Mouse (Mus musculus): ENCODE measurements around the gene Ms4a6d. TPM values are rescaled to one million over a fixed set of nuclear protein-coding genes. Genes with fewer than 3 reads are reported as not detected.
A peak's percentile ranks its signal among the peaks of the same experiment; 100 is the strongest.

Gene Ms4a6d
- polyA plus RNA-seq, 1 experiment from 2014 or later = 4.5 TPM

DNA sequence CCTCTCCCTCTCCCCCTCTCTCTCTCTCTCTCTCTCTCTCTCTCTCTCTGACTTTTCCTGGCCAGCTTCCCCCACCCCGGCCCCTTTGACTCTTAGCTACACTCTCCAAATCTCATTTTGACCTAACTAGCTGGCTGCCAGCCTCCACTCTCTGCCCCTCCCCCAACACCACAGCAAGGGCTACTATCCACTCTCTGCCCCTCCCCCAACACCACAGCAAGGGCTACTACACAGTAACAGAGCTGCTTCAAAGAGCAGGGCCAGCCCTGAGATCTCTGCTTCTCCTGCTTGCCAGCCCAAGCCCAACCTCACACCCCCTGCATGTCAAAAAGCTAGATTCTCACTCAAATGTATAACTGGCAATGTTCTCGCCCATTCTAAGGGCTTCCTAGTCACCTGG lies 67.3 kb downstream of the Ms4a6d start:
- 27% methylated on average over 2 of the region's 2 CpGs for WGBS
- H3K27me3 ChIP-seq (ENCODE audit: control insufficient read depth, insufficient read depth, low read length) = no peaks in the 10 kb centered on the region
- no peak overlapping the region for H3K27ac ChIP-seq (ENCODE audit: low read depth, low read length)
- H3K4me2 ChIP-seq = no peak overlapping the region
- H3K4me3 ChIP-seq (ENCODE audit: low read depth, low read length) = no peak overlapping the region
- H3K36me3 ChIP-seq (ENCODE audit: control insufficient read depth, insufficient read depth, low read length) = no peaks in the 10 kb centered on the region
- no peaks in the 10 kb centered on the region for H3K4me1 ChIP-seq (ENCODE audit: control insufficient read depth, insufficient read depth, low read length)
- ATAC-seq (ENCODE audit: low FRiP score) (peak; percentile 80), DNase-seq (ENCODE audit: low spot score, missing footprints) (peak; percentile 83)
- H3K9ac ChIP-seq (ENCODE audit: low read length) = no peak overlapping the region
- no peaks in the 10 kb centered on the region for H3K9me3 ChIP-seq (ENCODE audit: control insufficient read depth, low read length)

Other genes with a start within 250 kb of the Ms4a6d start
- 1.9 and 2.0 TPM in 2 replicates for gene Ms4a4a, start 229.3 kb downstream of the Ms4a6d start, polyA plus RNA-seq (2014; fragmentation: Nextera tagmentation; extraction: Ambion mirVana)
- 0.30 TPM in 1 of 2 replicates, not detected in the other for gene Ms4a4c, start 200.1 kb downstream of the Ms4a6d start, polyA plus RNA-seq (2014; fragmentation: Nextera tagmentation; extraction: Ambion mirVana)
- gene Ms4a4b, start 161.3 kb downstream of the Ms4a6d start, polyA plus RNA-seq (2014; fragmentation: Nextera tagmentation; extraction: Ambion mirVana) = not detected in 2 replicates
- 2.9 and 3.9 TPM in 2 replicates for gene Ms4a6c, start 135.5 kb downstream of the Ms4a6d start, polyA plus RNA-seq (2014; fragmentation: Nextera tagmentation; extraction: Ambion mirVana)
- gene Gm8369, start 118.9 kb downstream of the Ms4a6d start, polyA plus RNA-seq (2014; fragmentation: Nextera tagmentation; extraction: Ambion mirVana) = not detected in 2 replicates
- 3.9 and 6.4 TPM in 2 replicates for gene Ms4a6b, start 88.3 kb downstream of the Ms4a6d start, polyA plus RNA-seq (2014; fragmentation: Nextera tagmentation; extraction: Ambion mirVana)
- gene Ms4a4d, start 68.0 kb downstream of the Ms4a6d start, polyA plus RNA-seq (2014; fragmentation: Nextera tagmentation; extraction: Ambion mirVana) = 0.21 and 0.40 TPM in 2 replicates
- not detected in 2 replicates for gene Ms4a2, start 18.9 kb upstream of the Ms4a6d start, polyA plus RNA-seq (2014; fragmentation: Nextera tagmentation; extraction: Ambion mirVana)
- gene Ms4a3, start 36.0 kb upstream of the Ms4a6d start, polyA plus RNA-seq (2014; fragmentation: Nextera tagmentation; extraction: Ambion mirVana) = 0.14 TPM in 1 of 2 replicates, not detected in the other
- not detected in 2 replicates for gene Oosp2, start 55.7 kb upstream of the Ms4a6d start, polyA plus RNA-seq (2014; fragmentation: Nextera tagmentation; extraction: Ambion mirVana)
- not detected in 2 replicates for gene Oosp1, start 86.3 kb upstream of the Ms4a6d start, polyA plus RNA-seq (2014; fragmentation: Nextera tagmentation; extraction: Ambion mirVana)
- gene Oosp3, start 92.2 kb upstream of the Ms4a6d start, polyA plus RNA-seq (2014; fragmentation: Nextera tagmentation; extraction: Ambion mirVana) = not detected in 2 replicates
- gene Gif, start 142.7 kb upstream of the Ms4a6d start, polyA plus RNA-seq (2014; fragmentation: Nextera tagmentation; extraction: Ambion mirVana) = not detected in 2 replicates
- 57.2 and 60.8 TPM in 2 replicates for gene Mrpl16, start 165.5 kb upstream of the Ms4a6d start, polyA plus RNA-seq (2014; fragmentation: Nextera tagmentation; extraction: Ambion mirVana)
- 19.5 and 23.1 TPM in 2 replicates for gene Stx3, start 214.6 kb upstream of the Ms4a6d start, polyA plus RNA-seq (2014; fragmentation: Nextera tagmentation; extraction: Ambion mirVana)
- not detected in 2 replicates for gene Olfr1417, start 234.4 kb upstream of the Ms4a6d start, polyA plus RNA-seq (2014; fragmentation: Nextera tagmentation; extraction: Ambion mirVana)